Comparison of ENCODE assay signal across 9 mouse cellular contexts in the genomic region with DNA sequence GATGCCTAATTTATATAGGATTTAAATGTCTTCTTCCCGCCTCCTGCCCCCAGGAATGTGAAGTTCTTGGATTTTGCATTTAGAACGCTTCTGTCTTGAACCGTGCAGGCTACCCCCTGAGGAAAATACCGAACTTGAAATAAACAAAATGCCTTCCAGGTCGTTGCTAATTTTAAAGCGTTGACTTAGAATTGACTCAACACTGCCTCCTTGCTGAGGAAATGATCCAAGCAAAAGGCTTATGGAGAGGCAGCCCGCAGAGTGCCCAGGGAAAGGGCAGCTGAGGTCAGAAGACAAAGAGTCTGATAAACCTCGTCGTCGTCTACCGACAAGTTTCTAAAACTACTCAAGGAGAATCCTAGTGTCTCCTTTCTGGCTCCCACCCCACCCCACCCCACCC. TPM values are rescaled to one million over a fixed set of nuclear protein-coding genes. Genes with fewer than 3 reads are reported as not detected.
DNase-seq lines count a peak whose midpoint lies in the region; ATAC-seq and TF ChIP-seq lines count a peak whose summit lies in the region.
"Had no signal": no experiment of that assay in that cellular context is flagged by ENCODE, and none has a peak within 500 bp of the region (broad histone marks: within the 10 kb centered on the region; RNA-seq: fewer than 3 reads in every experiment).

No protein-coding gene starts in this region.

- WGBS in midbrain, embryonic 10.5 days: 11% methylated on average over 11 of the region's 11 CpGs
- 9% methylated on average over 11 of the region's 11 CpGs for WGBS in midbrain, embryonic 16.5 days
- 10% methylated on average over 11 of the region's 11 CpGs for WGBS in heart, embryonic 13.5 days
- 13% methylated on average over 11 of the region's 11 CpGs for WGBS in small intestine, adult 2 months

- no peak overlapping the region for H3K4me3 ChIP-seq in midbrain, embryonic 10.5 days
- H3K4me3 ChIP-seq in midbrain, embryonic 16.5 days (ENCODE audit: low read depth, low read length): no peak overlapping the region
- H3K4me3 ChIP-seq in heart, embryonic 13.5 days: no peak overlapping the region
- H3K4me3 ChIP-seq in small intestine, adult 2 months (ENCODE audit: low read depth, low read length): no peak overlapping the region

- no peak overlapping the region for H3K4me2 ChIP-seq in midbrain, embryonic 16.5 days (ENCODE audit: low read length)
- peak overlapping the region; percentile 22; the same call in 1 of the 2 replicates for H3K4me2 ChIP-seq in heart, embryonic 13.5 days

- no peaks in the 10 kb centered on the region for H3K9me3 ChIP-seq in midbrain, embryonic 10.5 days (replicated peaks)
- H3K9me3 ChIP-seq in midbrain, embryonic 16.5 days (replicated peaks; ENCODE audit: control insufficient read depth, low read length, poor library complexity, severe bottlenecking): no peaks in the 10 kb centered on the region
- no peaks in the 10 kb centered on the region for H3K9me3 ChIP-seq in heart, embryonic 13.5 days

- H3K36me3 ChIP-seq in midbrain, embryonic 10.5 days: no peaks in the 10 kb centered on the region
- H3K36me3 ChIP-seq in midbrain, embryonic 16.5 days (ENCODE audit: control insufficient read depth, insufficient read depth, low read length): no peaks in the 10 kb centered on the region
- no peaks in the 10 kb centered on the region for H3K36me3 ChIP-seq in heart, embryonic 13.5 days
- H3K36me3 ChIP-seq in small intestine, adult 2 months (ENCODE audit: control insufficient read depth, insufficient read depth, low read length): peaks cover 1% of the 10 kb centered on the region; the same call in 1 of the 2 replicates

- H3K4me1 ChIP-seq in midbrain, embryonic 10.5 days: peaks cover 46% of the 10 kb centered on the region
- H3K4me1 ChIP-seq in midbrain, embryonic 16.5 days (ENCODE audit: control insufficient read depth, insufficient read depth, low read length): peaks cover 20% of the 10 kb centered on the region
- peaks cover 36% of the 10 kb centered on the region for H3K4me1 ChIP-seq in heart, embryonic 13.5 days
- peaks cover 5% of the 10 kb centered on the region; the same call in 1 of the 2 replicates for H3K4me1 ChIP-seq in small intestine, adult 2 months (ENCODE audit: control insufficient read depth, insufficient read depth, insufficient read length, low read length)

- ATAC-seq in midbrain, embryonic 16.5 days: no peak
- no peak for ATAC-seq in heart, embryonic 13.5 days (ENCODE audit: extremely low read depth, insufficient number of reproducible peaks, low FRiP score, low TSS enrichment)
- ATAC-seq in erythroblast, adult 5-6 weeks (replicated peaks; ENCODE audit: low FRiP score, poor library complexity, severe bottlenecking): no peak
- ATAC-seq in monocyte, adult 5-6 weeks (replicated peaks; ENCODE audit: insufficient number of reproducible peaks, low FRiP score, low TSS enrichment, poor library complexity, severe bottlenecking): no peak

- no peak overlapping the region for H3K27ac ChIP-seq in midbrain, embryonic 10.5 days (replicated peaks)
- no peak overlapping the region for H3K27ac ChIP-seq in midbrain, embryonic 16.5 days (ENCODE audit: low read length)
- H3K27ac ChIP-seq in heart, embryonic 13.5 days (replicated peaks): no peak overlapping the region
- no peak overlapping the region for H3K27ac ChIP-seq in small intestine, adult 2 months (ENCODE audit: insufficient read depth, low read depth, low read length)

- H3K27me3 ChIP-seq in midbrain, embryonic 10.5 days (ENCODE audit: low read depth, poor library complexity, severe bottlenecking): peaks cover 27% of the 10 kb centered on the region
- no peaks in the 10 kb centered on the region for H3K27me3 ChIP-seq in midbrain, embryonic 16.5 days (ENCODE audit: control insufficient read depth, insufficient read depth, low read depth, low read length)
- 0 out of 2 replicates have a peak, but pooled peaks cover 7% of the 10 kb centered on the region for H3K27me3 ChIP-seq in heart, embryonic 13.5 days (replicated peaks)
- H3K27me3 ChIP-seq in small intestine, adult 2 months (ENCODE audit: control insufficient read depth, insufficient read depth, low read length): peaks cover 4% of the 10 kb centered on the region; the same call in 1 of the 2 replicates

- peak; percentile 48; the same call in 1 of the 2 replicates for TF ChIP-seq CTCF in small intestine, adult 2 months (IDR thresholded peaks at IDR 0.05; ENCODE audit: extremely low read depth, insufficient read length, insufficient replicate concordance, low read depth, low read length)

- no peak overlapping the region for H3K9ac ChIP-seq in midbrain, embryonic 16.5 days (ENCODE audit: low read depth, low read length)
- H3K9ac ChIP-seq in heart, embryonic 13.5 days: no peak overlapping the region

- DNase-seq in cerebellum, postnatal 14 days: peak; percentile 33 to 46
- no peak for DNase-seq in cerebellum, adult 18-20 months
- DNase-seq in midbrain, embryonic 10.5 days (ENCODE audit: low spot score): peak; percentile 24
- DNase-seq: cerebellum, adult 11 months had no signal

- TF ChIP-seq POLR2A in small intestine, adult 2 months (IDR thresholded peaks at IDR 0.05; ENCODE audit: low read depth, low read length): no peak

RNA-seq across cellular contexts. Expression of gene Got1, which starts 2.7 kb away (rescaled TPM):
- polyA plus RNA-seq in midbrain, embryonic 10.5 days (2016; fragmentation: Nextera tagmentation; extraction: Ambion mirVana): 59.0 and 60.2 TPM in 2 replicates
- 107 and 113 TPM in 2 replicates for polyA plus RNA-seq in midbrain, embryonic 16.5 days (2015; fragmentation: Nextera tagmentation; extraction: Ambion mirVana)
- polyA plus RNA-seq in heart, embryonic 13.5 days (2015; fragmentation: Nextera tagmentation; extraction: Ambion mirVana): 161 and 175 TPM in 2 replicates
- 36.0 and 41.3 TPM in 2 replicates for polyA plus RNA-seq in small intestine, adult 2 months (2012; rRNA removed)
- 4.6 and 6.5 TPM in 2 replicates for total RNA-seq in erythroblast, adult 5-6 weeks (2015; ENCODE audit: low replicate concordance)
- 7.2 and 8.2 TPM in 2 replicates for total RNA-seq in erythroblast, adult 5-6 weeks (2017; ENCODE audit: low replicate concordance)
- total RNA-seq in monocyte, adult 5-6 weeks (2017): 8.9 to 15.1 TPM (median 11.3 TPM) in 3 replicates

Comparison
In these comparisons a context has a peak if more than half of its experiments do, and no peak if none do; other contexts are left out.
1. DNase-seq: peak in cerebellum, postnatal 14 days (2 of 2) and midbrain, embryonic 10.5 days (single experiment); none in cerebellum, adult 18-20 months (0 of 2).